Comparison of ENCODE assay signal across 8 mouse cellular contexts in the genomic region with DNA sequence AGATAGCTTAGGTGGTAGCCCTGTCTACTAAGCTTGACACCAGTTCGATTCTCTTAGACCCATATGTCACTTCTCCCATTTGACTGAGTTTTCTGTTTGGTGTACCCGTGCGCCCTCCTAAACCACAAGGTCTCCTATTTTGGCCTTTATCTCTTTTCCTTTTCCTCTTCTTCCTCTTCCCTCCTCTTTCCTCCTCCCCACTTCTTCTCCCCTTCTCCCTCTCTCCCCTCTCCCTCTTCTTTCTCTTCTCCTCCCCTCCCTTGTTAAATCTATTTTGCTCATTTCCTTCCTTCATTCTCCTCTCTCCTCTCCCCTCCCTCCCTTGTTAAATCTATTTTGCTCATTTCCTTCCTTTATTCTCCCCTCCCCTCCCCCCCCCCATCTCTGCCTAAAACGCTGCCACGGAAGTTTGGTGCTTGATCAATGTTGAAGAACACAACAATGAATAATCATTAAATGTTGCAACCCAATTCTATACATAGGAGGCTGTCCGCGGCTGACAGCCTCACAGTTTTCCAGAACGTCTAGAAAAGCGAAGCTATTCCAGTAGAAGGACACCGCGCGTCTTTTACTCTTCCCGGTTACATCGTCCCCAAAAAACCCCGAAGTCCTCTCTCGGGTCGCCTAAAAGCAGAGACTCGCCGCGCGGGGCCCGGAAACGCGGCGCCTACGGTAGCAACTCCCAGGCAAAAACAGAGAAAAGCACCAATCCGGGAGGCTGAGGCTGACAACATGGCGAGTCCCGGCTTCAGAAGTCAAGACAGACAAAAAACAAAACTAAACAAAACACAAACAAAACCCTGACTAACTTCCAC. TPM values are rescaled to one million over a fixed set of nuclear protein-coding genes. Genes with fewer than 3 reads are reported as not detected.
DNase-seq lines count a peak whose midpoint lies in the region; TF ChIP-seq lines count a peak whose summit lies in the region.

No protein-coding gene starts in this region.

- H3K36me3 ChIP-seq in liver, adult 2 months (ENCODE audit: control insufficient read depth, insufficient read depth, low read length): no peaks in the 10 kb centered on the region
- peaks cover 25% of the 10 kb centered on the region for H3K36me3 ChIP-seq in hindbrain, embryonic 10.5 days
- H3K36me3 ChIP-seq in midbrain, embryonic 10.5 days: peaks cover 26% of the 10 kb centered on the region

- peaks cover 10% of the 10 kb centered on the region; the same call in 1 of the 2 replicates for H3K79me2 ChIP-seq in liver, adult 2 months (ENCODE audit: control insufficient read depth, insufficient read depth, low read length)

- TF ChIP-seq POLR2A in liver, adult 2 months (IDR thresholded peaks at IDR 0.05; ENCODE audit: extremely low read depth, insufficient read depth, low read length): no peak
- no peak for TF ChIP-seq POLR2A in brain, embryonic 14.5 days (IDR thresholded peaks at IDR 0.05; ENCODE audit: borderline replicate concordance, extremely low read depth, insufficient read depth, insufficient read length, poor library complexity, severe bottlenecking)

- H3K9ac ChIP-seq in liver, adult 2 months (ENCODE audit: low read depth, low read length): peak overlapping the region; percentile 76

- H3K27ac ChIP-seq in liver, adult 2 months (replicated peaks; ENCODE audit: insufficient read depth, low read depth, low read length): peak overlapping the region; percentile 96
- H3K27ac ChIP-seq in hindbrain, embryonic 10.5 days: peak overlapping the region; percentile 94
- H3K27ac ChIP-seq in midbrain, embryonic 10.5 days (replicated peaks): peak overlapping the region; percentile 93

- H3K9me3 ChIP-seq in hindbrain, embryonic 10.5 days: no peaks in the 10 kb centered on the region
- H3K9me3 ChIP-seq in midbrain, embryonic 10.5 days (replicated peaks): no peaks in the 10 kb centered on the region

- H3K27me3 ChIP-seq in liver, adult 2 months (ENCODE audit: control insufficient read depth, insufficient read depth, low read length): no peaks in the 10 kb centered on the region
- no peaks in the 10 kb centered on the region for H3K27me3 ChIP-seq in hindbrain, embryonic 10.5 days (ENCODE audit: insufficient read depth, poor library complexity, severe bottlenecking)
- no peaks in the 10 kb centered on the region for H3K27me3 ChIP-seq in midbrain, embryonic 10.5 days (ENCODE audit: low read depth, poor library complexity, severe bottlenecking)

- peak overlapping the region; percentile 67 for H3K4me3 ChIP-seq in liver, adult 2 months (ENCODE audit: insufficient read depth, low read depth, low read length)
- peak overlapping the region; percentile 91 for H3K4me3 ChIP-seq in hindbrain, embryonic 10.5 days
- H3K4me3 ChIP-seq in midbrain, embryonic 10.5 days: peak overlapping the region; percentile 94

- peaks cover 14% of the 10 kb centered on the region for H3K4me1 ChIP-seq in liver, adult 2 months (ENCODE audit: control insufficient read depth, insufficient read depth, low read length)
- H3K4me1 ChIP-seq in hindbrain, embryonic 10.5 days (replicated peaks): peaks cover 22% of the 10 kb centered on the region
- peaks cover 25% of the 10 kb centered on the region for H3K4me1 ChIP-seq in midbrain, embryonic 10.5 days

- WGBS in liver, adult 2 months: 6% methylated on average over 29 of the region's 29 CpGs
- WGBS in hindbrain, embryonic 10.5 days: 9% methylated on average over 29 of the region's 29 CpGs
- 10% methylated on average over 29 of the region's 29 CpGs for WGBS in midbrain, embryonic 10.5 days

- TF ChIP-seq CTCF in liver, adult 2 months (IDR thresholded peaks at IDR 0.05; ENCODE audit: low read depth, low read length): no peak
- no peak for TF ChIP-seq CTCF in brain, embryonic 14.5 days (IDR thresholded peaks at IDR 0.05; ENCODE audit: borderline replicate concordance, extremely low read depth, insufficient read depth, insufficient read length)

- DNase-seq in liver, adult 2 months (ENCODE audit: extremely low read depth, low read depth, low spot score): peak; percentile 14
- no peak for DNase-seq in liver
- DNase-seq in brain, embryonic 14.5 days (ENCODE audit: low read depth): peak; percentile 29
- DNase-seq in hindbrain, embryonic 10.5 days (ENCODE audit: low spot score): no peak
- no peak for DNase-seq in midbrain, embryonic 10.5 days (ENCODE audit: low spot score)
- no peak for DNase-seq in adrenal gland, adult 8-10 months
- DNase-seq in cerebellum, adult 8-10 months: no peak
- DNase-seq in cerebellum, postnatal 14 days: no peak

RNA-seq across cellular contexts. Expression of gene Utp3, which starts 0.8 kb away (rescaled TPM):
- total RNA-seq in liver, adult 2 months (2014; rRNA removed): 16.5 and 20.0 TPM in 2 replicates
- polyA plus RNA-seq in liver, adult 2 months (2012; rRNA removed): 7.4 and 7.9 TPM in 2 replicates
- 24.4 and 31.7 TPM in 2 replicates for polyA plus RNA-seq in brain, embryonic 14.5 days (2012; rRNA removed)
- polyA plus RNA-seq in hindbrain, embryonic 10.5 days (2016; fragmentation: Nextera tagmentation; extraction: Ambion mirVana): 48.2 and 73.7 TPM in 2 replicates
- 72.4 and 78.3 TPM in 2 replicates for polyA plus RNA-seq in midbrain, embryonic 10.5 days (2016; fragmentation: Nextera tagmentation; extraction: Ambion mirVana)
- total RNA-seq in adrenal gland, adult 8-10 months (2022): 10 to 100 TPM; 30.5 to 39.0 (median 35.2) TPM

RNA-seq across cellular contexts. Expression of gene Rufy3, which starts 11.4 kb away (rescaled TPM):
- total RNA-seq in liver, adult 2 months (2014; rRNA removed): 27.9 and 31.6 TPM in 2 replicates
- polyA plus RNA-seq in liver, adult 2 months (2012; rRNA removed): 7.6 and 9.7 TPM in 2 replicates
- polyA plus RNA-seq in brain, embryonic 14.5 days (2012; rRNA removed): 121 and 180 TPM in 2 replicates
- 50.6 and 103 TPM in 2 replicates for polyA plus RNA-seq in hindbrain, embryonic 10.5 days (2016; fragmentation: Nextera tagmentation; extraction: Ambion mirVana)
- 46.8 and 90.3 TPM in 2 replicates for polyA plus RNA-seq in midbrain, embryonic 10.5 days (2016; fragmentation: Nextera tagmentation; extraction: Ambion mirVana)
- total RNA-seq in adrenal gland, adult 8-10 months (2022): 10 to 100 TPM; 31.8 to 45.7 (median 40.1) TPM

RNA-seq across cellular contexts. Expression of gene Jchain, which starts 25.8 kb away (rescaled TPM):
- 0.55 and 4.4 TPM in 2 replicates for total RNA-seq in liver, adult 2 months (2014; rRNA removed)
- 0.54 and 0.83 TPM in 2 replicates for polyA plus RNA-seq in liver, adult 2 months (2012; rRNA removed)
- 0.96 and 1.1 TPM in 2 replicates for polyA plus RNA-seq in brain, embryonic 14.5 days (2012; rRNA removed)
- 0.34 TPM in 1 of 2 replicates, not detected in the other for polyA plus RNA-seq in hindbrain, embryonic 10.5 days (2016; fragmentation: Nextera tagmentation; extraction: Ambion mirVana)
- polyA plus RNA-seq in midbrain, embryonic 10.5 days (2016; fragmentation: Nextera tagmentation; extraction: Ambion mirVana): 0.11 and 0.37 TPM in 2 replicates
- total RNA-seq in adrenal gland, adult 8-10 months (2022): 1 to 10 TPM; 1.7 to 5.9 (median 3.2) TPM

Comparison
In these comparisons a context has a peak if more than half of its experiments do, and no peak if none do; other contexts are left out.
1. DNase-seq: peak in liver, adult 2 months (single experiment) and brain, embryonic 14.5 days (single experiment); none in liver (single experiment), hindbrain, embryonic 10.5 days (single experiment), midbrain, embryonic 10.5 days (single experiment), adrenal gland, adult 8-10 months (single experiment), cerebellum, adult 8-10 months (single experiment) and cerebellum, postnatal 14 days (0 of 2).
2. Peak in every context shown above with its lines, with median percentiles within 50 percentile points of each other: H3K27ac ChIP-seq and H3K4me3 ChIP-seq.